Mouse (Mus musculus) heart, adult 9 months (tissue): Measurements from ENCODE around the gene Coil.
"Not testable (repeated sequence)": the region's sequence is repeated elsewhere in the genome, so short reads cannot be mapped to it uniquely, and the experiment has no call there.

Experiments used
- DNase-seq, 2 experiments: peaks; one replicate each; pipeline ENCODE4 v3.0.0; 2022; ENCODE audit warnings: low spot score in 2 of 2

Gene Coil

DNA sequence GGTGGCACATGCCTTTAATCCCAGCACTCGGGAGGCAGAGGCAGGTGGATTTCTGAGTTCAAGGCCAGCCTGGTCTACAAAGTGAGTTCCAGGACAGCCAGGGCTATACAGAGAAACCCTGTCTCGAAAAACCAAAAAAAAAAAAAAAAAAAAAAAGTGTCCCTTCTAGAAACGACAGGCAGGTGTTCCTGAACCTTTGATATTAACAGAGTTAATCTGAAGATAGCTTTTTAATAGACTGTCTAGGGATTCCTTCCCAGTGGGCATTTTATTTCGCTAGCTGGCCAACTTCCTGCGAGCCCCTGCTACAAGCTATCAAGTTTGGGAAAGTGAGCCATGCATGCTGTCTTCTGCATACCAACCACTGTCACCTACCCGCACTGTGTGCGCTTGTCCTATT, 71.0 kb downstream of the Coil start:
- not testable (repeated sequence) for DNase-seq
